Mouse (Mus musculus) ES-Bruce4 (cell line): ENCODE results near the gene Cldn10.

Experiments
- CTCF ChIP-seq: IDR thresholded peaks from one replicate; pipeline ENCODE4 v1.8.1; 2011; ENCODE audit warnings: low read depth, low read length
- EP300 ChIP-seq: IDR thresholded peaks from 2 replicates; pipeline ENCODE4 v1.6.1; 2011; ENCODE audit warnings: low read depth, low read length; ENCODE audit not compliant: insufficient read depth
- POLR2A ChIP-seq: IDR thresholded peaks from one replicate; pipeline ENCODE4 v1.8.1; 2011; ENCODE audit warnings: low read length; ENCODE audit not compliant: insufficient read depth

DNA sequence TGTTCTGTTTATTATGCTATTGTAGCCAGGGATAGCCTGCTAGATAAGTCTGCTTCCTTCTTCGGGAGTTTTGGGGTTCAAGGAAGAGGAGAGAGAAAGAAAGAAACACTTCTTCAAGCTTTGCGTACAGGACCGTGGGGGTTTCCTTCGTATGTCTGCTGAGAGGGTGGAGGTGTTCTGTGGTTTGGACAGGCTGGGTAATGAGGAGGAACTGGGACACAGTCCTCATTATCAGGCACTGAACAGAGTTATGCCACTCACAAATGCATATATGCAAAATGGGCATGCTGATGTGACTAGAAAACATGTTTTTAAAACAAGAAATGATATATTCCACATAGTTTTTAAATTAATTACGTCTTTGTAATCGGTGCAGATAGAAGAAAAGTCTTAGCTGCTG lies 68.9 kb downstream of the Cldn10 start:
- TF ChIP-seq CTCF = no peak
- TF ChIP-seq EP300 = no peak
- no peak for TF ChIP-seq POLR2A
